Mouse (Mus musculus): ENCODE data around the gene Oaz1. TPM values are rescaled to one million over a fixed set of nuclear protein-coding genes. Genes with fewer than 3 reads are reported as not detected.
A peak's percentile ranks its signal among the peaks of the same experiment; 100 is the strongest.

Oaz1 gene
- polyA plus RNA-seq, 1 experiment from 2014 or later = 1,885 TPM

DNA sequence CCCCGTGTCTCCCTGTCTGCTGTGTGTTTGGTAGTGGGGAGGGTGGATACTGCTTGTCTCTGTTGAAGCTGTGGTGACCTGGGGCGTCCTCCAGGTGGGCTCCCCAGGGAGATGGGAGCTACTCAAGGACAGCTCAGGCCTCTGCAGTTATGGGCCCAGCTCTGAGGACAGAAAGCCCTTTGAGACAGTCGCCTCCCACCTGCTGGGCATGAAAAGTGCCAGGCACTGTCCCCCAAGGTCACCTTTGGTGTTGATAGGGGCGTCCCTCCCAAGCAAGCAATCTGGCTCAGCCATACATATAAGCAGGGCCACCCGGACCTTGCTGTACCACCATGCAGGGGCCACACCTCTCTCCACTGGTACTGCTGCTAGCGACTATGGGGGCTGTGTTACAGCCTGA, 21.5 kb upstream of the Oaz1 start, which contains the start of gene Amh:
TSS of gene Amh (plus strand) at position 328 of the 400 bp plus-strand sequence.
- no peaks in the 10 kb centered on the region for H3K9me3 ChIP-seq (replicated peaks)
- no peak within 1 kb of the TSS for H3K27ac ChIP-seq (replicated peaks)
- H3K9ac ChIP-seq = no peak within 1 kb of the TSS
- no peak within 1 kb of the TSS for H3K4me2 ChIP-seq (replicated peaks)
- peaks cover 18% of the 10 kb centered on the region for H3K27me3 ChIP-seq
- H3K36me3 ChIP-seq = peaks cover 45% of the 10 kb centered on the region
- H3K4me1 ChIP-seq = peaks cover 47% of the 10 kb centered on the region
- no peak within 1 kb of the TSS for H3K4me3 ChIP-seq (replicated peaks)
- no peak for ATAC-seq (ENCODE audit: insufficient number of reproducible peaks, low FRiP score, low TSS enrichment, low read depth)
- 68% methylated on average over 6 of the region's 6 CpGs for WGBS

- H3K4me1 ChIP-seq = peaks cover 47% of the 10 kb centered on the region
- peaks cover 21% of the 10 kb centered on the region for H3K27me3 ChIP-seq
- no peak overlapping the region for H3K9ac ChIP-seq
- H3K4me2 ChIP-seq (replicated peaks) = no peak overlapping the region
- ATAC-seq (ENCODE audit: insufficient number of reproducible peaks, low FRiP score, low TSS enrichment, low read depth) = no peak
- WGBS = 73% methylated on average over 5 of the region's 5 CpGs
- H3K36me3 ChIP-seq = peaks cover 45% of the 10 kb centered on the region
- H3K27ac ChIP-seq (replicated peaks) = no peak overlapping the region
- no peaks in the 10 kb centered on the region for H3K9me3 ChIP-seq (replicated peaks)
- no peak overlapping the region for H3K4me3 ChIP-seq (replicated peaks)
Observed at GRCm38 (mm10) chr10:80805322-80805721, 21.1 kb upstream of the Oaz1 start.

DNA sequence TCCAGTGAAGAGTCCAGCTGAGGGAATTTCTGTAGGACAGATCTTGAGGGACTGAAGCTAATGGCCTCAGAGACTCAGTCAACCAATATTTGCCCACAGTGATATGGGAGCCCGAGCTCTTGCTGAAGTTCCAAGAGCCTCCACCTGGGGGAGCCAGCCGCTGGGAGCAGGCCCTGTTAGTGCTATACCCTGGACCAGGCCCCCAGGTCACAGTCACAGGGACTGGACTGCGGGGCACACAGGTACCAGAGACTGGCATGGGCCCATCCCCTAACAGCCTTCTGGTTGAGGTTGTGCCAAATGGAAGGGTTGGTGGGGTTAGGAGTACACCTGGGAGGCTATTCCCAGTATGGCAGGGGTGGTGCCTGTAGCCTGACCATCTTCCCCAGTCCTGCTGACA, 20.5 kb upstream of the Oaz1 start:
- no peak overlapping the region for H3K4me2 ChIP-seq (replicated peaks)

GRCm38 (mm10) chr10:80806341-80807056, 20.0 kb upstream of the Oaz1 start:
- H3K4me2 ChIP-seq (replicated peaks) = peak overlapping the region; percentile 92
- WGBS = 40% methylated on average over 34 of the region's 34 CpGs
- peak overlapping the region; percentile 47 for H3K4me3 ChIP-seq (replicated peaks)
- ATAC-seq (ENCODE audit: insufficient number of reproducible peaks, low FRiP score, low TSS enrichment, low read depth) = no peak
- peak overlapping the region; percentile 86 for H3K27ac ChIP-seq (replicated peaks)
- peaks cover 39% of the 10 kb centered on the region for H3K36me3 ChIP-seq
- H3K4me1 ChIP-seq = peaks cover 44% of the 10 kb centered on the region
- peaks cover 26% of the 10 kb centered on the region for H3K27me3 ChIP-seq
- peak overlapping the region; percentile 37 for H3K9ac ChIP-seq
- H3K9me3 ChIP-seq (replicated peaks) = no peaks in the 10 kb centered on the region

More for the DNA sequence above, 20.5 kb upstream of the Oaz1 start:
- Histone ChIP-seq H3K9ac (no peak overlapping the region), H3K27ac (replicated peaks) (no peak overlapping the region), H3K4me1 (peaks cover 44% of the 10 kb centered on the region), H3K27me3 (peaks cover 26% of the 10 kb centered on the region), H3K4me3 (replicated peaks) (no peak overlapping the region), H3K36me3 (peaks cover 45% of the 10 kb centered on the region), H3K9me3 (replicated peaks) (no peaks in the 10 kb centered on the region)
- 18% methylated on average over 3 of the region's 3 CpGs for WGBS
- ATAC-seq (ENCODE audit: insufficient number of reproducible peaks, low FRiP score, low TSS enrichment, low read depth) = peak; percentile 3; the same call in 1 of the 2 replicates

- under 1% methylated on average over 55 of the region's 58 CpGs for WGBS
- Histone ChIP-seq H3K27me3 (peaks cover 26% of the 10 kb centered on the region), H3K27ac (replicated peaks) (peak overlapping the region; percentile 86), H3K9ac (peak overlapping the region; percentile 37), H3K4me2 (replicated peaks) (peak overlapping the region; percentile 92), H3K36me3 (peaks cover 33% of the 10 kb centered on the region), H3K4me1 (peaks cover 44% of the 10 kb centered on the region), H3K4me3 (replicated peaks) (peak overlapping the region; percentile 47), H3K9me3 (replicated peaks) (no peaks in the 10 kb centered on the region)
- ATAC-seq (ENCODE audit: insufficient number of reproducible peaks, low FRiP score, low TSS enrichment, low read depth) = peak; percentile 80
Observed at GRCm38 (mm10) chr10:80807057-80807627, 19.3 kb upstream of the Oaz1 start.

DNA sequence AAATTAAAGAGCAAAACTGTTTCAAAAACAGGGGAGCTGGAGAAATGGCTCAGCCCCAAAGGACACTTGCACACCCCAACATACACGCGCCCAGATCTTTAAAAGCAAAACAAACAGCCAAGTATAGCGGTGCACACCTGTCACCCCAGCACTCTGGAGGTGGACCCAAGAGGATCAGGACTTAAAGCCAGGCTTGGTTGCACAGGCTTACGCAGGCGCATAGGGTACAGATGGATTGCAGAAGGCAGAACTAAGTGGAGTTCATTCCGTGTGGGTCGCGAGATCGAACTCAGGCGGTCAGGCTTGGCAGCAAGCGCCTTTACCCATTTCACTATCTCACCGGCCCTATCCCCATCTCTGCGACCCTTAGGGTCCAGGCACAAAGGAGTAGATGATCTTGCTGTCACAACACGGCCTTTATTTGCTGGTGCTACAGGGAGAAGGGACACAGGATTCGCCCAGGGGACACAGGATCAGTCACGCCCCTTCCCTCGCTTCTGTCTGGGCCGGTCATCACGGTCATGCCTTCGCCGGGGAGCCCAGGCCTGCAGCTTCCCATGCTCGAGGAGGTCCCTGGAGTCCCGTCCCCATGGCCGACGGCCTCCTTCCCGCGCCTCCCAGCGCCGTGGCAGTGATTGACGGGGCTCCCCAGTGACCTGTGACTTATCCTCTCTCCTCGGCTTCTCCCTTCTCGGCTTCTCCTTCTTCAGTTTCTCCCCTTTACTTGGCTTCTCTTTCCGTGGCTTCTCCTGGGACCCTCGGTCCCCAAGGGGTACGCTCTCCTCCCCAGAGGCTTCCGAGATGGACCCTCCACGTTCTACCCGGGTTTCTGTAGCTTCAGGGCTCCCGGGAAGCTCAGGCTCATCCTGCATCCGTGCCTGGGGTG, 18.1 kb upstream of the Oaz1 start:
- H3K36me3 ChIP-seq = peaks cover 21% of the 10 kb centered on the region
- peaks cover 26% of the 10 kb centered on the region for H3K27me3 ChIP-seq
- no peak overlapping the region for H3K27ac ChIP-seq (replicated peaks)
- ATAC-seq (ENCODE audit: insufficient number of reproducible peaks, low FRiP score, low TSS enrichment, low read depth) = no peak
- no peaks in the 10 kb centered on the region for H3K9me3 ChIP-seq (replicated peaks)
- no peak overlapping the region; the same call in 1 of the 2 replicates for H3K9ac ChIP-seq
- H3K4me1 ChIP-seq = peaks cover 44% of the 10 kb centered on the region
- WGBS = 17% methylated on average over 40 of the region's 40 CpGs
- peak overlapping the region; percentile 15 for H3K4me3 ChIP-seq (replicated peaks)
- H3K4me2 ChIP-seq (replicated peaks) = peak overlapping the region; percentile 92

DNA sequence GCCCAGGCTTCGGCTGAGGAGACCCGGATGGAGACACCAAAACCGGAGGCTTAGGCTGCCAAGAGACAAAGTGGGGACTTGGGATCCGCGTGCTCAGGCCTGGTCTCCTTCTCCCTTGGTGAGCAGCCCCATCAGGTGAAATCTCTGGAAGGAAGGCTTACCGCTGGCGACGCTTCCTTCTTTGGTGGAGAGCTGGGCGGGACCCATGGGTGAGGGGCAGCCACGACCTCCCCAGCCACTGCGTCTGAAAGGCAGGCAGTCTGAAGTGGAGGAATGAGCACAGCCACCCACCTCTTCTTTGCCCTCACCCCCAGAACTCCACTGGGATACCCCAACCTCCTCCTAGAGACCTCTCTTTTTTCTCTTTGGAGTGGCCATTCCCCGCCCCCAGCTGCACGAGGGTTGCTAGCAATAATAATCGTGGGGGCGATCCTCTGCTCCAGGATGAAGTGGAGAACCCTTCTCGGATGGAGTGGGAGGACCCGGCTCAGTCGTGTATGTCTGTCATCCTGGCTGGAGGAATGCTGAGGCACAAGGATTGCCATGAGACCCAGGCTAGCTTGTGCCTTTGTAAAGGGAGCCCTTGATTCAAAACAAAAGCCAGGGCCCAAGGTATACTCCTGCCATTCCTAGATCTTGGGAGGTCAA, 17.3 kb upstream of the Oaz1 start:
- peaks cover 13% of the 10 kb centered on the region for H3K36me3 ChIP-seq
- no peak for ATAC-seq (ENCODE audit: insufficient number of reproducible peaks, low FRiP score, low TSS enrichment, low read depth)
- peaks cover 26% of the 10 kb centered on the region for H3K27me3 ChIP-seq
- no peak overlapping the region for H3K9ac ChIP-seq
- no peaks in the 10 kb centered on the region for H3K9me3 ChIP-seq (replicated peaks)
- H3K4me3 ChIP-seq (replicated peaks) = peak overlapping the region; percentile 15
- no peak overlapping the region for H3K27ac ChIP-seq (replicated peaks)
- H3K4me1 ChIP-seq = peaks cover 44% of the 10 kb centered on the region
- peak overlapping the region; percentile 92 for H3K4me2 ChIP-seq (replicated peaks)
- 8% methylated on average over 17 of the region's 18 CpGs for WGBS

DNA sequence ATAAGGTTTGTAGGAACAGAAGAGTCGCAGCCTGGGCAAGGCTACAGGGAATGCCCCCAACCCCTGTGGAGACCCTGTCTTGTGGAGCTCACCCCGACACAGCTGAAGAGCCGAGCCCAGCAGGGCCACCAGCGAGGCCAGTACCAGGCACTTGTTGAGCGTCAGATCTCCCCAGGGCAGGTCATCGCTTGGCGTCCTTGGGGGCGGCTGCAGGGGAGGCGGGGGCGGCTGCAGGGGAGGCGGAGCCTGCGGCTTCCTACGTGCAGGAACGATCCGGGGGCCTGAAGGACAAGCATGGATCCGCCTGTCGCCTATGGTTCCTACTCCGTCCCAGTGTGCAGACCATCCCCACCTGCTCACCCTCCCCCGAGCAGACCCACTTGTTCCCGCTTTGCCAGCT, 16.4 kb upstream of the Oaz1 start:
- 4% methylated on average over 20 of the region's 20 CpGs for WGBS
- H3K4me3 ChIP-seq (replicated peaks) = no peak overlapping the region
- peaks cover 26% of the 10 kb centered on the region for H3K27me3 ChIP-seq

GRCm38 (mm10) chr10:80812391-80813041, 13.9 kb upstream of the Oaz1 start:
- Histone ChIP-seq H3K4me3 (replicated peaks) (no peak overlapping the region), H3K9ac (no peak overlapping the region), H3K27ac (replicated peaks) (0 out of 2 replicates have a peak overlapping the region, but pooled peaks have one; percentile 28), H3K9me3 (replicated peaks) (no peaks in the 10 kb centered on the region), H3K4me2 (replicated peaks) (no peak overlapping the region), H3K4me1 (peaks cover 26% of the 10 kb centered on the region), H3K27me3 (peaks cover 26% of the 10 kb centered on the region), H3K36me3 (no peaks in the 10 kb centered on the region)
- ATAC-seq (ENCODE audit: insufficient number of reproducible peaks, low FRiP score, low TSS enrichment, low read depth) = no peak
- 44% methylated on average over 5 of the region's 5 CpGs for WGBS

More for the DNA sequence above, 16.4 kb upstream of the Oaz1 start:
- no peak overlapping the region for H3K27ac ChIP-seq (replicated peaks)
- no peak for ATAC-seq (ENCODE audit: insufficient number of reproducible peaks, low FRiP score, low TSS enrichment, low read depth)
- H3K4me2 ChIP-seq (replicated peaks) = peak overlapping the region; percentile 23; the same call in 1 of the 2 replicates
- no peaks in the 10 kb centered on the region for H3K9me3 ChIP-seq (replicated peaks)
- H3K36me3 ChIP-seq = 0 out of 2 replicates have a peak, but pooled peaks cover 4% of the 10 kb centered on the region
- peaks cover 44% of the 10 kb centered on the region for H3K4me1 ChIP-seq
- no peak overlapping the region for H3K9ac ChIP-seq

DNA sequence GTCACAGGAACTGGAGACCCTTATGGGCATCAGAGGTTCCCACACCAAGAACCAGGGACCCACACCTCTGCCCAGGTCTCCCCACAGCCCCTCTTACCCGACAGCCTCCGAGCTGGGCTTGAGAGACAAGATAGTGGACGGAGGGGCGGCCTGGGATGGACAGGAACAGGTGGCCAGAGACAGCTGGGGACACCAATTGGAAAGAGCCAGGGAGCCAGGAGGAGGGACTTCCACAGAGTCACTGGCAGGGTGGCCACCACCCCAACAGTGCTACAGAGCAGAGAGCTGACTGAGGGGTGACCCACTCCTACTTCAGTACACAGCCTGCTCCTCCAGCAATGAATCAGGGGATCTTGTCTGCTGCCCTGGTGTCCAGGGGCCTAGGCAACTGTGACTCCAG, 13.1 kb upstream of the Oaz1 start, which contains the start of gene Jsrp1:
TSS of gene Jsrp1 (minus strand) at position 133 of the 400 bp plus-strand sequence.
- ATAC-seq (ENCODE audit: insufficient number of reproducible peaks, low FRiP score, low TSS enrichment, low read depth) = no peak

More for the DNA sequence above, 13.1 kb upstream of the Oaz1 start, which contains the start of gene Jsrp1:
- H3K4me1 ChIP-seq = peaks cover 17% of the 10 kb centered on the region
- WGBS = 58% methylated on average over 4 of the region's 4 CpGs
- no peak within 1 kb of the TSS for H3K9ac ChIP-seq
- H3K36me3 ChIP-seq = no peaks in the 10 kb centered on the region
- no peak within 1 kb of the TSS for H3K4me3 ChIP-seq (replicated peaks)
- no peak within 1 kb of the TSS for H3K4me2 ChIP-seq (replicated peaks)
- peaks cover 22% of the 10 kb centered on the region for H3K27me3 ChIP-seq
- no peaks in the 10 kb centered on the region for H3K9me3 ChIP-seq (replicated peaks)
- 0 out of 2 replicates have a peak within 1 kb of the TSS, but pooled peaks have one; percentile 28 for H3K27ac ChIP-seq (replicated peaks)

All from embryonic facial prominence, embryonic 15.5 days (tissue).